15 mouse cellular contexts compared by ENCODE assay signal in the genomic region with DNA sequence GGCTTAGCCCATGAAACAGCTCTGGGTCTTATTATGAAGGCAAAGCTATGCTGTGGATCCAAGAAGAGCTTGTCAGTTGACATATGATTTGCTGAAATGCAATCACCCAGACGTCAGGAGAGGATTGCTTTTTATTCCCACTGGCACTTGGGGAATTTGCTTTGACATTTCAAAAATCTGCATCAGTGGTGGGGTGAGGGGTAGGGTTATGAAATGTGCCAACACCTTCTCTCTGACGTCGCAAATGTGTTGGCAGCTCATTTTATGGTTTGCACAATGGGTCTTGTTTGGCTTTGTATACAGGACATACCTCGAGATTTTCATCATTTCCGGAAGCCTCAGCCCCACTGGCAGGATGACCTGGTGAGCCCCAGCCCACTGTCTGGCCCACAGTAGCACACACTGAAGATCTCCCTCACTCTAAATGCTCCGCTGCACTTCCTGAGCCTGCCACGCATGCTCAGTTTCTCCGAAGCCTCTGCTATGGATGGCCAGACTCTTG. TPM values are rescaled to one million over a fixed set of nuclear protein-coding genes. Genes with fewer than 3 reads are reported as not detected.
DNase-seq lines count a peak whose midpoint lies in the region; ATAC-seq and TF ChIP-seq lines count a peak whose summit lies in the region.
"Had no signal": no experiment of that assay in that cellular context is flagged by ENCODE, and none has a peak within 500 bp of the region (broad histone marks: within the 10 kb centered on the region; RNA-seq: fewer than 3 reads in every experiment).

No protein-coding gene starts in this region.

- 72% methylated on average over 8 of the region's 8 CpGs for WGBS in forebrain, embryonic 14.5 days
- WGBS in forebrain, embryonic 12.5 days: 74% methylated on average over 8 of the region's 8 CpGs
- 59% methylated on average over 8 of the region's 8 CpGs for WGBS in limb, embryonic 11.5 days
- 64% methylated on average over 8 of the region's 8 CpGs for WGBS in limb, embryonic 10.5 days
- 54% methylated on average over 8 of the region's 8 CpGs for WGBS in forebrain, postnatal 0 days

- 0 out of 2 replicates have a peak, but pooled peaks cover 2% of the 10 kb centered on the region for H3K4me1 ChIP-seq in forebrain, embryonic 14.5 days (ENCODE audit: control insufficient read depth, insufficient read depth, low read length)
- peaks cover 5% of the 10 kb centered on the region; the same call in 1 of the 2 replicates for H3K4me1 ChIP-seq in forebrain, embryonic 12.5 days
- H3K4me1 ChIP-seq in limb, embryonic 11.5 days (ENCODE audit: control insufficient read depth, insufficient read depth, low read length): no peaks in the 10 kb centered on the region; the same call in 1 of the 2 replicates
- peaks cover 17% of the 10 kb centered on the region for H3K4me1 ChIP-seq in limb, embryonic 10.5 days
- no peaks in the 10 kb centered on the region; the same call in 1 of the 2 replicates for H3K4me1 ChIP-seq in forebrain, postnatal 0 days (ENCODE audit: insufficient read depth)
- H3K4me1 ChIP-seq: neural tube, embryonic 12.5 days had no signal

- no peak overlapping the region for H3K27ac ChIP-seq in forebrain, embryonic 14.5 days (ENCODE audit: low read depth, low read length)
- no peak overlapping the region for H3K27ac ChIP-seq in forebrain, embryonic 12.5 days
- no peak overlapping the region for H3K27ac ChIP-seq in limb, embryonic 11.5 days (replicated peaks; ENCODE audit: low read depth, low read length)
- H3K27ac ChIP-seq in limb, embryonic 10.5 days: no peak overlapping the region
- H3K27ac ChIP-seq in forebrain, postnatal 0 days (ENCODE audit: low read depth, low read length): 0 out of 2 replicates have a peak overlapping the region, but pooled peaks have one; percentile 15
- H3K27ac ChIP-seq: embryonic facial prominence, embryonic 12.5 days; heart, adult 2 months; neural tube, embryonic 12.5 days had no signal

- ATAC-seq in forebrain, embryonic 14.5 days: 0 out of 2 replicates have a peak, but pooled peaks have one; percentile 44
- no peak for ATAC-seq in forebrain, embryonic 12.5 days (ENCODE audit: low FRiP score)
- no peak for ATAC-seq in limb, embryonic 11.5 days (ENCODE audit: insufficient number of reproducible peaks, low FRiP score, low TSS enrichment, low read depth)
- peak; percentile 84 for ATAC-seq in forebrain, postnatal 0 days
- ATAC-seq in megakaryocyte progenitor cell, adult 5-6 weeks (replicated peaks; ENCODE audit: poor library complexity): no peak
- ATAC-seq: activated CD4-positive, CD25-positive, alpha-beta regulatory T cell, adult 4 months had no signal

- H3K27me3 ChIP-seq in forebrain, embryonic 14.5 days (replicated peaks; ENCODE audit: control insufficient read depth, insufficient read depth, low read length): no peaks in the 10 kb centered on the region
- H3K27me3 ChIP-seq in forebrain, embryonic 12.5 days: 0 out of 2 replicates have a peak, but pooled peaks cover 2% of the 10 kb centered on the region
- no peaks in the 10 kb centered on the region for H3K27me3 ChIP-seq in limb, embryonic 11.5 days (ENCODE audit: control insufficient read depth, insufficient read depth, low read length)
- no peaks in the 10 kb centered on the region for H3K27me3 ChIP-seq in limb, embryonic 10.5 days (ENCODE audit: low read depth, poor library complexity, severe bottlenecking)
- H3K27me3 ChIP-seq in forebrain, postnatal 0 days (ENCODE audit: insufficient read depth, low read length): no peaks in the 10 kb centered on the region
- H3K27me3 ChIP-seq: embryonic facial prominence, embryonic 12.5 days; neural tube, embryonic 12.5 days had no signal

- no peak overlapping the region for H3K9ac ChIP-seq in forebrain, embryonic 14.5 days (ENCODE audit: low read length)
- no peak overlapping the region for H3K9ac ChIP-seq in forebrain, embryonic 12.5 days
- no peak overlapping the region for H3K9ac ChIP-seq in limb, embryonic 11.5 days (ENCODE audit: low read length)
- H3K9ac ChIP-seq in forebrain, postnatal 0 days: no peak overlapping the region
- H3K9ac ChIP-seq: embryonic facial prominence, embryonic 12.5 days; neural tube, embryonic 12.5 days had no signal

- H3K9me3 ChIP-seq in forebrain, embryonic 14.5 days (replicated peaks; ENCODE audit: control insufficient read depth, low read length): no peaks in the 10 kb centered on the region
- no peaks in the 10 kb centered on the region for H3K9me3 ChIP-seq in forebrain, embryonic 12.5 days
- no peaks in the 10 kb centered on the region for H3K9me3 ChIP-seq in limb, embryonic 11.5 days (ENCODE audit: control insufficient read depth, low read length)
- no peaks in the 10 kb centered on the region for H3K9me3 ChIP-seq in limb, embryonic 10.5 days (replicated peaks)
- no peaks in the 10 kb centered on the region for H3K9me3 ChIP-seq in forebrain, postnatal 0 days (ENCODE audit: low read length)
- H3K9me3 ChIP-seq: embryonic facial prominence, embryonic 12.5 days; neural tube, embryonic 12.5 days had no signal

- H3K36me3 ChIP-seq in forebrain, embryonic 14.5 days (ENCODE audit: control insufficient read depth, insufficient read depth, low read length): no peaks in the 10 kb centered on the region
- H3K36me3 ChIP-seq in forebrain, embryonic 12.5 days (replicated peaks): no peaks in the 10 kb centered on the region
- H3K36me3 ChIP-seq in limb, embryonic 11.5 days (ENCODE audit: control insufficient read depth, insufficient read depth, low read length): no peaks in the 10 kb centered on the region
- no peaks in the 10 kb centered on the region for H3K36me3 ChIP-seq in limb, embryonic 10.5 days
- H3K36me3 ChIP-seq in forebrain, postnatal 0 days (ENCODE audit: insufficient read depth): no peaks in the 10 kb centered on the region
- H3K36me3 ChIP-seq: embryonic facial prominence, embryonic 12.5 days; neural tube, embryonic 12.5 days had no signal

- H3K4me3 ChIP-seq in forebrain, embryonic 14.5 days (ENCODE audit: low read depth, low read length): no peak overlapping the region
- H3K4me3 ChIP-seq in forebrain, embryonic 12.5 days (replicated peaks): no peak overlapping the region
- no peak overlapping the region for H3K4me3 ChIP-seq in limb, embryonic 11.5 days (ENCODE audit: low read depth, low read length)
- H3K4me3 ChIP-seq in limb, embryonic 10.5 days: no peak overlapping the region
- no peak overlapping the region for H3K4me3 ChIP-seq in forebrain, postnatal 0 days (ENCODE audit: low read depth, low read length)
- H3K4me3 ChIP-seq: embryonic facial prominence, embryonic 12.5 days; heart, adult 2 months; neural tube, embryonic 12.5 days had no signal

- intact Hi-C loops in left cerebral cortex, postnatal 25 days (cut with DNase I): no loop called here

- DNase-seq in forebrain, embryonic 14.5 days (ENCODE audit: low spot score): peak; percentile 60
- peak; percentile 30 for DNase-seq in limb, embryonic 11.5 days (ENCODE audit: low spot score)
- DNase-seq in limb, embryonic 10.5 days (ENCODE audit: low spot score): no peak
- peak; percentile 63 for DNase-seq in forebrain, postnatal 0 days
- DNase-seq in lung, postnatal 4 days: peak; percentile 64 to 82
- no peak for DNase-seq in left cerebral cortex, postnatal 25 days (ENCODE audit: low spot score in 2 of 2)
- DNase-seq: cerebellum, postnatal 10 days; heart, adult 2 months had no signal

- H3K4me2 ChIP-seq in forebrain, embryonic 14.5 days (ENCODE audit: low read length): no peak overlapping the region
- no peak overlapping the region for H3K4me2 ChIP-seq in forebrain, embryonic 12.5 days
- no peak overlapping the region for H3K4me2 ChIP-seq in limb, embryonic 11.5 days (ENCODE audit: low read depth, severe bottlenecking)
- no peak overlapping the region for H3K4me2 ChIP-seq in forebrain, postnatal 0 days (ENCODE audit: low read depth)
- H3K4me2 ChIP-seq: embryonic facial prominence, embryonic 12.5 days; neural tube, embryonic 12.5 days had no signal

- TF ChIP-seq CTCF in forebrain, postnatal 0 days (IDR thresholded peaks at IDR 0.05; ENCODE audit: low read depth): no peak

RNA-seq across cellular contexts. Expression of gene Hsph1, which starts 52.0 kb away (rescaled TPM):
- 86.0 and 106 TPM in 2 replicates for polyA plus RNA-seq in forebrain, embryonic 14.5 days (2014; fragmentation: Nextera tagmentation; extraction: Ambion mirVana)
- polyA plus RNA-seq in forebrain, embryonic 12.5 days (2016; fragmentation: Nextera tagmentation; extraction: Ambion mirVana): 123 and 129 TPM in 2 replicates
- 126 and 150 TPM in 2 replicates for polyA plus RNA-seq in limb, embryonic 11.5 days (2014; fragmentation: Nextera tagmentation; extraction: Ambion mirVana)
- 129 and 164 TPM in 2 replicates for polyA plus RNA-seq in limb, embryonic 10.5 days (2016; fragmentation: Nextera tagmentation; extraction: Ambion mirVana)
- total RNA-seq in forebrain, postnatal 0 days (2014; rRNA removed): 41.2 and 49.2 TPM in 2 replicates
- polyA plus RNA-seq in forebrain, postnatal 0 days (2015; fragmentation: Nextera tagmentation; extraction: Ambion mirVana): 68.4 and 78.6 TPM in 2 replicates
- 70.9 and 82.2 TPM in 2 replicates for total RNA-seq in megakaryocyte progenitor cell, adult 5-6 weeks (2015)
- total RNA-seq in megakaryocyte progenitor cell, adult 5-6 weeks (2017): 39.1 and 39.6 TPM in 2 replicates
- total RNA-seq in left cerebral cortex, postnatal 25 days (2021): 100 to 1,000 TPM; 388 to 390 TPM

RNA-seq across cellular contexts. Expression of gene Wdr95, which starts 55.7 kb away (rescaled TPM):
- polyA plus RNA-seq in forebrain, embryonic 14.5 days (2014; fragmentation: Nextera tagmentation; extraction: Ambion mirVana): 0.69 and 1.2 TPM in 2 replicates
- polyA plus RNA-seq in forebrain, embryonic 12.5 days (2016; fragmentation: Nextera tagmentation; extraction: Ambion mirVana): 0.17 and 0.68 TPM in 2 replicates
- polyA plus RNA-seq in limb, embryonic 11.5 days (2014; fragmentation: Nextera tagmentation; extraction: Ambion mirVana): not detected in 2 replicates
- not detected in 2 replicates for polyA plus RNA-seq in limb, embryonic 10.5 days (2016; fragmentation: Nextera tagmentation; extraction: Ambion mirVana)
- 0.15 and 0.38 TPM in 2 replicates for total RNA-seq in forebrain, postnatal 0 days (2014; rRNA removed)
- polyA plus RNA-seq in forebrain, postnatal 0 days (2015; fragmentation: Nextera tagmentation; extraction: Ambion mirVana): 0.45 and 0.84 TPM in 2 replicates
- not detected in 2 replicates for total RNA-seq in megakaryocyte progenitor cell, adult 5-6 weeks (2015)
- total RNA-seq in megakaryocyte progenitor cell, adult 5-6 weeks (2017): not detected in 2 replicates
- total RNA-seq in left cerebral cortex, postnatal 25 days (2021): under 1 TPM; 0.53 to 0.85 TPM
- total RNA-seq: heart, adult 2 months; heart, postnatal 25 days had no signal
- polyA plus RNA-seq: activated CD4-positive, CD25-positive, alpha-beta regulatory T cell, adult 4 months; liver, embryonic 16.5 days had no signal

Comparison
In these comparisons a context has a peak if more than half of its experiments do, and no peak if none do; other contexts are left out.
1. ATAC-seq: peak in forebrain, embryonic 14.5 days (single experiment) and forebrain, postnatal 0 days (single experiment); none in forebrain, embryonic 12.5 days (single experiment), limb, embryonic 11.5 days (single experiment) and megakaryocyte progenitor cell, adult 5-6 weeks (single experiment).
2. DNase-seq: peak in forebrain, embryonic 14.5 days (single experiment), limb, embryonic 11.5 days (single experiment), forebrain, postnatal 0 days (single experiment) and lung, postnatal 4 days (2 of 2); none in limb, embryonic 10.5 days (single experiment) and left cerebral cortex, postnatal 25 days (0 of 2).